Mouse (Mus musculus) bone marrow macrophage, adult 2 months (primary cell): ENCODE results near the gene 5330417C22Rik.

Source experiments
- CTCF ChIP-seq: IDR thresholded peaks from 2 replicates; pipeline ENCODE4 v1.5.1; 2012; ENCODE audit warnings: low read depth, mild to moderate bottlenecking, low read length, moderate library complexity
- POLR2A ChIP-seq: IDR thresholded peaks from 2 replicates; pipeline ENCODE4 v1.6.1; 2012; ENCODE audit warnings: mild to moderate bottlenecking, low read depth, low read length, borderline replicate concordance

- TF ChIP-seq CTCF: no peak
- TF ChIP-seq POLR2A: no peak
Measured at GRCm38 (mm10) chr3:108508745-108509474, 27.4 kb downstream of the 5330417C22Rik start.
